Mouse (Mus musculus): ENCODE results near the gene Tgfbr3.

Gene Tgfbr3

GRCm38 (mm10) chr5:107174188-107174587, 115.2 kb downstream of the Tgfbr3 start:
- no peak for DNase-seq (ENCODE audit: low spot score in 2 of 2)

GRCm38 (mm10) chr5:107173483-107173882, 115.9 kb downstream of the Tgfbr3 start:
- DNase-seq (ENCODE audit: low spot score in 2 of 2): no peak

GRCm38 (mm10) chr5:107171861-107172260, 117.6 kb downstream of the Tgfbr3 start:
- DNase-seq (ENCODE audit: low spot score in 2 of 2): no peak

GRCm38 (mm10) chr5:107169796-107170195, 119.6 kb downstream of the Tgfbr3 start:
- DNase-seq (ENCODE audit: low spot score in 2 of 2): no peak

DNA sequence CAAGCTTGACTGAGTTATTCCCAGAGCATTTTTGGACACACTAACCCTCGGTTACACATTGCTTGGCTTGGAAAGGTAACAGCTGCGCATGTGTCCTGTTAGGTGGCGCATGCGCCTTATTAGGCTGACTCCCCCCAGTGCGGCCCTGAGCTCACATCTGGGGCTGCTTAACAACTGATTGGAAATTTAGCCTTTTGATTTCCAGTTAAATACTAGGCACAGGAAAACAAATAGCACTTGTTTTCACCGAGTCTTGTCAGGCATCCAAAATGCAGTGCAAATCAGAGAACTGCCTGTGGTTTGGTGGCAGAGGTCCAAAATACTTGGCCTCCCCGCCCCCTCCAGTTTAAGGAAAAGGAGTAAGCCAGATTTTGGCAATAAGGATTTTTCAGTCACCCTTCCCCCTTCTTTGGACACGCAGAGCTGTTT, 121.5 kb downstream of the Tgfbr3 start:
- DNase-seq (ENCODE audit: low spot score in 2 of 2): peak; percentile 68 to 70

- DNase-seq (ENCODE audit: low spot score in 2 of 2): no peak
Measured at GRCm38 (mm10) chr5:107167373-107167772, 122.1 kb downstream of the Tgfbr3 start.

DNA sequence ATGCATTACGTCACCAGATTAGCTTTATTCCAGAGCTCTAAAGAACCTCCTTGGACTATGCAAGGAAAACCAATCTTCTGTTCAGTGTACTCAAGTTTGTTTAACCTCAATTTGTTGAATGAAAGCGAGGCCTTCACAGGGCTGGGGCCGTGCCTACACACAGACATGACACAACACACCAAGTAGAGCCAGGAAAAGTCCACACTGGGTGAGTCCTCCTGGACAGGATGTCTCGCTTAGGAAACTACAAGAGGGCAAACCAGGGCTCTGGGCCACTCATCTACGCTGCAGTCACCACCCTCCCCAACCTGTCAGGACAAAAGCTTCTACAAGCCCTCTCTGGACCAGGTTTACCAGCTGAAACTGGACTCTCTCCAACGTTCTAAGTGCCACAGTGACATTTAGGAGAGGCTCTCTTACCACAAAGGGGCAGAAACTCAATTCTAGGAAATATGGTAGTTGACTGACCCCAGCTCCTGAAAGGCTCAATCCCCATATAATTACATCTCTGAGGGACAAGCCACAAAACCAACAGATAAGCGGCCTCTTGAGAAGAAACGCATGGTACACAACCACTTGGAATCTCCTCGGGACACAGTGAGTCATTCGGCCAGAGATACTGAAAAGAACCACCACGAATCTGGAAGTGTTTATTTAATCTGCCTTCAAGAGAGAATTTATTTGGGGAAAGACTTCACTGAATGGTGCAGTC, 122.6 kb downstream of the Tgfbr3 start:
- no peak for DNase-seq (ENCODE audit: low spot score in 2 of 2)

- no peak for DNase-seq (ENCODE audit: low spot score in 2 of 2)
Measured at GRCm38 (mm10) chr5:107165734-107166133, 123.7 kb downstream of the Tgfbr3 start.

- DNase-seq (ENCODE audit: low spot score in 2 of 2): no peak
Measured at GRCm38 (mm10) chr5:107165271-107165670, 124.2 kb downstream of the Tgfbr3 start.

DNA sequence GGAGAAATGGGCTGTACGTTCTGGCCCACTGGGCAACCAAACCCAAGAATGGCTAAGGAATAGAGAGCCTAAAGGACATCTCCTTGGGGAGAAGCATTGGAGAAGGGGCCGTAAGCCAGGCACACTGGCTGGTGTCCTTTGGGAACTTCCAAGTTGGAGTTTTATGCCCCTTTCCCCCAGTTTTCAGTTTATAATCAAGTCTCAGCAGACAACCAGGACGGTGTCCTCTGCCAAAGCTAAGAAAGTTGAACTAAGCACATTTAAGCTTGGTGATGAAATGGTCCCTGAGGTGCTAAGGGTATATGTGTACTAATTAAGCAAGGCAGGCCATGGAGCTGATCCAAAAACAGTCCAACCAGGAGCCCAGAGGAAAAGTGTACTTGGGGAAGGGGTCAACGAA, 124.6 kb downstream of the Tgfbr3 start:
- no peak for DNase-seq (ENCODE audit: low spot score in 2 of 2)

DNA sequence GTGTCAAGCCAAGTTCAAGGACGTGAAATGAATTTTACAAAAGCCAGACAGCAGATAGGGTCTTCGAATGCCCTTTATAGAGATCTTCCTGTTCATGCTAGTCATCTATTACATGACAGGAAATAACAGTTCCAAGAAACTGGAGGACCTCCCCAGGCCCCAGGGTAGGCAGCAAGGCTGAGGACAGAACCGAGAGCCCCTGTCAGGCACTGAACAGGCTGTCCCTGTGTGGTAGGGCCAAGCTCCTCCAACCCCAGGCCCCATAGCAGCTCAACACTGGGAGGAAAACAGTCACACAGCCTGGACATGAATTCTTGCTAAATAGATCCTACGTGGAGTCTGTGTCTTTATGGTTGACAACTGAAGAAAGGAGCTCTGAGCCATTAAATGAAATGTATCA, 125.3 kb downstream of the Tgfbr3 start:
- DNase-seq (ENCODE audit: low spot score in 2 of 2): no peak

GRCm38 (mm10) chr5:107163336-107163735, 126.1 kb downstream of the Tgfbr3 start:
- no peak for DNase-seq (ENCODE audit: low spot score in 2 of 2)

DNA sequence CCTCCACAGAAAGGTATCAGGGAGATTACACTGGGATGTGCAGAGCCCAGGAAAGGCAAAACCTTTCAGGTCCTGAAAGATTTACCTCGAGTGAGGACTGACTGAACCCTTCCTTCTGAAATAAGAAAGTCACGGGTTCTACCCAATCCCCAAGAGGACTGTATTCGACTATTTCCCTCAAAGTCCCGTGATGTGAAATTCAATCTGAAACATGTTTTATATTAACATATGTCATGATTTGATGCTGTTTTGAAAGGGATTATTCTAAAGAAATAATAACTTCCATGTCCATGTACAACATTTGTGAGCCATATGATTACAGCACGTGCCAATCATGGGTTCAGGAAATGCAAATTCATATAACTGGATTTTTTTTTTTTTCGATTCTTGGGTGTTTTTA, 126.6 kb downstream of the Tgfbr3 start:
- DNase-seq (ENCODE audit: low spot score in 2 of 2): no peak

DNA sequence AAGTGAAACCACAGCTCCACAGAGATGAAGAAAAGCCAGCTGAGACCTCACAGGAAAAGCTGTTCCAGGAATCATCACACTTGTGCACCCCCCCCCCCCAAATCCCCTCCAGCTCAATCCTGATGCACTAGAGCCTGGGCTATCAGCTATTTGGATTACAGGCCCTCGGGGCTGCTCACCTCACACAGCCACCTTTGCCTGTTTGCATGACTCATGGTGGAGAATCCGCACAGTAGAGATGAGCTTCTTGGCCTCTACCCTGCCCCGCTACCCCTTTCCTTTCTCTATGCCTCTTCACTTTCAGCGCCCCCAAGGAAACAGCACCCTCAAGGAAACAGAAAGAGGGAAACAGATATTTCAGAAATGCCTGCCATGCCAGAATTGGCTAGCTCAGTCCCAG, 127.1 kb downstream of the Tgfbr3 start:
- no peak for DNase-seq (ENCODE audit: low spot score in 2 of 2)

DNA sequence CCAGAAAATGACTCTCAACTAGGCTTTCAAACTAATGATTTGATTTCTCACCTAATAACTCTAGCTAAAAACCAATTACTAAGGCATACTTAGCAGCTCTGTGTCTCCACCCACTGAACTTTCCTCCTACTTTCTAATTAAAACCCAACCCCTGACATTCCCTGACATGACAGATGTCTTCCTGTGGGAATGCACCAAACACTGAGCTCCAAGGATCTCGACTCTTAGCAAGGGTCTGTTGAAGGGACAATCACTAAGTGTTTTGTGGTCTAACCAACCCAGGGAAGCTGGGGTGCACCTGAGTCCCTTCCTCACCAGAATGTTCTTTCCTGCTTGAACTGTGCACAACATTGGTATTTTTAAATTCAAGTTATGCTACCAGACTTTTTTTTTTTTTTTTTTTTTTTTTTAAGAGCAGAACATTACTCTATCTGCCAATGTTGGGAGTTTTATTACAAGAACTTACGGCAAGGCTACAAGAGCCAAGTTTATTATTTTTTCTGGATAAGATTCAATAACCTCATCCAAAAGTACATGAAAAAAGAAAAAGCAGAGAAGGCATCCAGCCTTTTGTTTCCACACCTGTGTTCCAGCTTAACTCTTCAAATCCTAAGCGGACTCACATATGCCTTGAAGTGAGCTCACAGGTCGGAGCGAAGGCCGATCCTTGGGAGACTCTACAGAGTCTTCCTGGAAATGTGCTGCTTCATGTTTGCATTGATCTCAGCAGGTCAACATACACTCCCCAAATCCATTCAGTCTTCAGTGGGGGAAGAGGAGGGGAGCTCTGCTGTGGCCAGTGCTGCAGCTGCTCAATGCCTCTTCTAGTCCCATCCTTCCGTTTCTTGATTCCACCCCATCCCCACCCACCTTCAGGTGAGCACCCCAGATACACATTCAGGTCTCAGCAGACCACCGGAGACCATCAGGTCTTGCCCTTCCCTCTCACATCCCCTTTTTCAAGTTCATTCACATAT, 129.2 kb downstream of the Tgfbr3 start:
- DNase-seq (ENCODE audit: low spot score in 2 of 2): no peak

DNA sequence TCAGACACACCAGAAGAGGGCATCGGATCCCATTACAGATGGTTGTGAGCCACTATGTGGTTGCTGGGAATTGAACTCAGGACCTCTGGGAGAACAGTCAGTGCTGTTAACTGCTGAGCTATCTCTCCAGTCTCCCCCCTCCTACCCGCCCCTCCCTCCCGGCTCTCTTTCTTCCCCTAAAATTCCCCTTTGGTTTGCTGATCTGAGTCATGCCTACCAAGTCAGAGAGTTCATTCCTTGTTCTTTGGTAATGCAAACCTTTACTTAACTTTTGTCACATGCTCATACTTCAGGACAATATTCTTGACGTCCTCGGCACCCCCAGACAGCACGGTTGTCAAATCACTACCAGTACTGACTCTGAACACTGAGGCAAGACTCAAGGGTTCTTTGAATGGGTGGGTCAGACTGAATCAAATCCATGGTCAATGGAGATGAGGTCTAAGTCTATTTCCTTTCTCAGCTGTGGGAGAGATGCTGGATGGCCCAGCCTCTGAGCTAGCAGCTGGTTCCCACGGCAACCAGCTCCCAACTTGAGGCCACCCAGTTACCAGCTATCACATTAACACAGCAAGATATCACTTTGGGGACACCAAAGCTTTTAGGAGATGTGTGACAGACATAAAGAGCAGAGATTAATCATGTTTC, 130.8 kb downstream of the Tgfbr3 start:
- no peak for DNase-seq (ENCODE audit: low spot score in 2 of 2)

DNA sequence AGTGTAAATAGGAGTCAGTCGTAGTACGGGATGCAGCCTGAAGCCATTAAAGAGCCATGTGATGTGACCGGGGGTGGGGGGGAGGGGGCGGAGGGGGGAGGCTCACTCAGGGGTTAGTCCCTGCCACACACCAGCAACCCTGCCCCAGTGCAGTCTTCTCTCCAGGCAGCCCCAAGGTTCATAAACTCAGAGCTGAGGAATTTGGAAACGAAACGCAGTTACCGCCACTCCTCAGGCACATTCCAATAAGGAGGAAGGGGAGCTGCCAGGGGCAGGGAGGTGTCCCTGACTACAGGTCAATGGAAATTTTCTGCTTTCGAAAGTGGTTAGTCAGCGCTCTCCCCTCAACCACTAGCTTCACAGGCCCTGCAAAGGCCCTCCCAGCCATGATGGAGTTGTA, 132.0 kb downstream of the Tgfbr3 start:
- no peak for DNase-seq (ENCODE audit: low spot score in 2 of 2)

- DNase-seq (ENCODE audit: low spot score in 2 of 2): no peak
Measured at GRCm38 (mm10) chr5:107156096-107156495, 133.3 kb downstream of the Tgfbr3 start.

DNA sequence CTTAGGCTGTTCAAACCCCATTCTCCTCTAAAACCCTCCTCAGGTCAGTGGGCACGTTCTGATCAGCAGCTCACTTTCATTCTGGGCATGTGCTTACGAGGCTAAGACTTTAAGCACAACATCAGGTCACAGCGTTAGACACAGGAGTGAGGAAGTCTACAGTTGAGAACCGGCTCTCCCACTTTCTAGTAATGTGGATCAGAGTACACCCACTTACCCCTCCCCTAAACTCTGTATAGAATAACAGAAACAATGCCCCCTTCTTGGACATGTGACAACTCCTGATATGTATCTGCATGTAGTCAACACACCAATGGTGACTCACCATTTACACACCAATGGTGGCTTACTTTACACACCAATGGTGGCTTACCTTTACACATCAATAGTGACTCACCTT, 136.4 kb downstream of the Tgfbr3 start:
- DNase-seq (ENCODE audit: low spot score in 2 of 2): no peak

GRCm38 (mm10) chr5:107151320-107151719, 138.1 kb downstream of the Tgfbr3 start:
- no peak for DNase-seq (ENCODE audit: low spot score in 2 of 2)

DNA sequence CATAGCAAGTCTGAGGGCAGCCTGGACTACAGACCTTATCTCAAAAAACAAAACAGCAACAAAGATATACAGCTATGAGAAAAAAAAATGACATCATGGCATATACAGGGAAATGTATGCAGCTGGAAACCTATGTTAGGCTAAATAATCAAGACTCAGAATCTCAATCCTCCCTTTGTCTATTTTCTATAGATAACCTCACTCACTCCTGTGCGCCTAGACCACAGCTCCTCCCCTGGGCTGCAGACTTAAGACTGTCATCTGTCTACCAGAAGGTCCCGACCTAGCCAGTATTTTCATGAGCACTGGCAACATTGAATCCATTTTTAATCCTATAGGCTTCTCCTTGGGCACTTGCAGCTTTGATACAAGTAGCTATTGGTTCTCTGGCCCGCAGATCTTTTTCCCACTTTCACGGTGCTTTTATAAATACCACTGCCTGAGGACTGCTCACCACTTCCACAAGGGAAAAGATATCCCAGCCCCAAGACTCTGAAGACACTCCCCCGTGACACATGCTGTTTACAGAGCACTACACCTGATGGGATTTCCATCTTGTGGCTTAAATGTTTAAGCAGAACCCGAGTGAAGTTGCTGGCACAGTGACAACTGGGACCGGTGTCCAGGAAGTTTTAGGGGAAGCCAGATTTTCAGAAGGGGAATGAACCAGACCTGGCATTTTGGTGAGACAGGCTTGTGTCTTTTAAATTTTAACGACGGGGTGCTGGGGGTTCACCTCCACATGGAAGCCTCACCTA, 138.7 kb downstream of the Tgfbr3 start:
- no peak for DNase-seq (ENCODE audit: low spot score in 2 of 2)
